Mouse (Mus musculus) brain, embryonic 18.5 days (tissue): ENCODE results near the gene Tsen34.
"Not testable (repeated sequence)": the region's sequence is repeated elsewhere in the genome, so short reads cannot be mapped to it uniquely, and the experiment has no call there.

Source experiments
- DNase-seq: peaks from one replicate; pipeline ENCODE4 v3.0.0-alpha.2; 2012; ENCODE audit warnings: low read depth, low spot score

The Tsen34 gene

GRCm38 (mm10) chr7:3685400-3686187 lies 7.1 kb upstream of the Tsen34 start:
- DNase-seq, result no peak

GRCm38 (mm10) chr7:3691919-3692318 lies 744 bp upstream of the Tsen34 start:
- DNase-seq, result no peak

- DNase-seq, result peak; percentile 99
Measured at GRCm38 (mm10) chr7:3692987-3693808, 535 bp downstream of the Tsen34 start, which contains the start of gene Mboat7. Gene Mboat7 (minus strand): TSS chr7:3693523.

- DNase-seq, result no peak
Measured at GRCm38 (mm10) chr7:3693809-3694075, 1.1 kb downstream of the Tsen34 start.

GRCm38 (mm10) chr7:3694076-3694948 lies 1.6 kb downstream of the Tsen34 start:
- peak; percentile 76 for DNase-seq

GRCm38 (mm10) chr7:3694949-3695305 lies 2.3 kb downstream of the Tsen34 start:
- DNase-seq, result not testable (repeated sequence)

GRCm38 (mm10) chr7:3698471-3698870 lies 5.8 kb downstream of the Tsen34 start:
- no peak for DNase-seq

GRCm38 (mm10) chr7:3703148-3703878 lies 10.7 kb downstream of the Tsen34 start:
- DNase-seq, result no peak

- DNase-seq, result peak; percentile 95
Measured at GRCm38 (mm10) chr7:3703879-3704441, 11.3 kb downstream of the Tsen34 start, which contains the start of gene Rps9. Gene Rps9 (plus strand): TSS chr7:3703993.

- DNase-seq, result no peak
Measured at GRCm38 (mm10) chr7:3704475-3704874, 11.8 kb downstream of the Tsen34 start.

GRCm38 (mm10) chr7:3705461-3705860 lies 12.8 kb downstream of the Tsen34 start:
- DNase-seq, result not testable (repeated sequence)

GRCm38 (mm10) chr7:3705911-3706310 lies 13.2 kb downstream of the Tsen34 start:
- DNase-seq, result no peak

GRCm38 (mm10) chr7:3706343-3706934 lies 13.8 kb downstream of the Tsen34 start:
- no peak for DNase-seq

GRCm38 (mm10) chr7:3707027-3707426 lies 14.4 kb downstream of the Tsen34 start:
- DNase-seq, result no peak

GRCm38 (mm10) chr7:3707568-3708413 lies 15.1 kb downstream of the Tsen34 start:
- DNase-seq, result no peak

GRCm38 (mm10) chr7:3708447-3708980 lies 15.9 kb downstream of the Tsen34 start:
- not testable (repeated sequence) for DNase-seq

GRCm38 (mm10) chr7:3709000-3709399 lies 16.3 kb downstream of the Tsen34 start:
- DNase-seq, result no peak

- DNase-seq, result no peak
Measured at GRCm38 (mm10) chr7:3712264-3712942, 19.7 kb downstream of the Tsen34 start.

- DNase-seq, result no peak
Measured at GRCm38 (mm10) chr7:3715249-3715648, 22.6 kb downstream of the Tsen34 start.
